Mouse (Mus musculus): ENCODE data around the gene Bnipl. TPM values are rescaled to one million over a fixed set of nuclear protein-coding genes. Genes with fewer than 3 reads are reported as not detected.

The Bnipl gene
- polyA plus RNA-seq, 1 experiment from 2014 or later = 0.38 TPM

DNA sequence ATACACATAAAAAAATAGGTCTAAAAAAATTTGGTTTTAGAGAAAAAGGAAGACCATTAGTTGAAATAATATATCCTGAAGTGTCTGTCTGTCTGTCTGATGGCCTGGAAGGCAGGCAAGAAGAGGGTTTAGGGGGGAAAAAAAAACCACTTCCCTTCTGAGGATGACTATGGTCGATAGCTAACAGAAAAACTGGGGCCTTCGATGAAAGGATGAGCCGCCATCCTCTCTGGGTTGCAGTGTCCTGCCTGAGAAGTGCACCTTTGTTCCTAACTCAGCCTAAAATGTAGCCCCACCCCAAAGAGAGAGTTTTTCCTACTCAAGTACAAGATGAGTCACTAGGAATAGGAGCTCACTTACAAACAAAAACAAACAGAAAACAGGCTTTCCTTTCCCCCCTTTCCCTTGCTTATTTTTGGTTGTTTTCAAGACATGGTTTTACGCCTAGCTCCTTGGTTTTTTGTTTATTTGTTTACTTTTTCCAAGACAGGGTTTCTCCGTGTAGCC, 25.5 kb upstream of the Bnipl start:
- H3K27me3 ChIP-seq = no peaks in the 10 kb centered on the region
- H3K9me3 ChIP-seq = no peaks in the 10 kb centered on the region
- 83% methylated on average over 5 of the region's 5 CpGs for WGBS
- H3K9ac ChIP-seq (replicated peaks) = no peak overlapping the region
- 0 out of 2 replicates have a peak, but pooled peaks cover 5% of the 10 kb centered on the region for H3K4me1 ChIP-seq
- no peak overlapping the region for H3K4me3 ChIP-seq
- ATAC-seq (ENCODE audit: low FRiP score, low read depth) = no peak
- H3K27ac ChIP-seq (replicated peaks) = no peak overlapping the region
- peaks cover 5% of the 10 kb centered on the region for H3K36me3 ChIP-seq
- H3K4me2 ChIP-seq (replicated peaks) = no peak overlapping the region

DNA sequence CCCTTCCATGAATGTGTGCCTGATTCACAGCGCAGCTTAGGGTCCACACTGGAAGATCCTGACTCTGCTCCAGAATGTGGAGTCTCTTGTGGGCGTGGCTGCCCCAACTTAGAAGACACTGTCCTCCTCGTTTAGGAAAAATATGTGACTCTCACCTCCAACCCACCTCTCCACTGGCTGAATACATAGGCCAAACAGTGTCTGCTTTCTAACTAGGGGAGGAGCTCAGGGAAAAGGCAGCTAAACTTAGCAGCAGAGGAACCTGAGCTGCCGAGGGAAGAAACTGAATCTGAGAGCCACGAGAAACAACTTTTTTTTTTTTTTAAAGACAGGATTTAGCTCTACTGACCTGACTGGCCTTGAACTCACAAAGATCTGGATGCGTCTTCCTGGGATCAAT, 24.2 kb upstream of the Bnipl start:
- Histone ChIP-seq H3K36me3 (peaks cover 5% of the 10 kb centered on the region), H3K4me2 (replicated peaks) (no peak overlapping the region), H3K27ac (replicated peaks) (no peak overlapping the region), H3K27me3 (no peaks in the 10 kb centered on the region), H3K9ac (replicated peaks) (no peak overlapping the region), H3K4me3 (no peak overlapping the region), H3K9me3 (no peaks in the 10 kb centered on the region), H3K4me1 (no peaks in the 10 kb centered on the region)
- 85% methylated on average over 6 of the region's 6 CpGs for WGBS
- no peak for ATAC-seq (ENCODE audit: low FRiP score, low read depth)

DNA sequence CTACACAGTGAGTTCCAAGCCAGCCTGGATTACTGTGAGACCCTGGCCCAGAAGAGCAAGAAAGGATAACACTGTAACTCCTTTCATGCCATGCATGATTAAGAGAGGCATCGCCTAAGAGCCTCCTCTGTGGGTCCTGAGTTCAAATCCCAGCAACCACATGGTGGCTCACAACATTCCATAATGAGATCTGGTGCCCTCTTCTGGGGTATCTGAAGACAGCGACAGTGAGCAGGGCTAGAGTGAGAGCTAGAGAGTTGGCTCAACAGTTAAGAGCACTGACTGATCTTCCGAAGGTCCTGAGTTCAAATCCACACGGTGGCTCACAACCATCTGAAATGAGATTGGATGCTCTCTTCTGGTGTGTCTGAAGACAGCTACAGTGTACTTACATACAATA, 23.5 kb upstream of the Bnipl start:
- H3K36me3 ChIP-seq = peaks cover 8% of the 10 kb centered on the region
- H3K4me1 ChIP-seq = no peaks in the 10 kb centered on the region
- no peak for ATAC-seq (ENCODE audit: low FRiP score, low read depth)
- no peak overlapping the region for H3K9ac ChIP-seq (replicated peaks)
- WGBS = 97% methylated on average over 4 of the region's 4 CpGs
- no peaks in the 10 kb centered on the region for H3K27me3 ChIP-seq
- H3K4me2 ChIP-seq (replicated peaks) = no peak overlapping the region
- H3K9me3 ChIP-seq = no peaks in the 10 kb centered on the region
- no peak overlapping the region for H3K4me3 ChIP-seq
- H3K27ac ChIP-seq (replicated peaks) = no peak overlapping the region

DNA sequence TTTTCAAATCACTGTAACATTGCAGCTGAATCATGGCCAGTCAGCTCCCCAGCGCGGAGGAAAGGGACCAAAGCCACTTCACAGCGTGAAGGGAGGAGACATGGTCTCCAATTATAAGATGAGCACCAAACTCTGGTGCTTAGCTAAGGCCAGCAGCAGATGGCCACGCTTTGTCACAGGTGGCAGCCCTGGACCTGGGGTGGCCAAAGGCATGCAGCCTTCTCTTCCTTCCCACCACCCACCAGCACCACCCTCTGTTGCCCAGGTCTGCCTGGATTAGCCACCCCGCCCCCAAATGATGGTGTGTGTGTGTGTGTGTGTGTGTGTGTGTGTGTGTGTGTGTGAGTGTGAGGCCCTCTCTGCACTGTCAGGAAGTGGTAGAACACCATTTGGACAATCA, 22.5 kb upstream of the Bnipl start:
- H3K27me3 ChIP-seq = no peaks in the 10 kb centered on the region
- H3K4me1 ChIP-seq = no peaks in the 10 kb centered on the region
- no peak overlapping the region for H3K4me2 ChIP-seq (replicated peaks)
- WGBS = 85% methylated on average over 5 of the region's 5 CpGs
- no peak overlapping the region for H3K27ac ChIP-seq (replicated peaks)
- no peak overlapping the region for H3K4me3 ChIP-seq
- H3K36me3 ChIP-seq = peaks cover 11% of the 10 kb centered on the region
- ATAC-seq (ENCODE audit: low FRiP score, low read depth) = no peak
- H3K9me3 ChIP-seq = no peaks in the 10 kb centered on the region
- no peak overlapping the region for H3K9ac ChIP-seq (replicated peaks)

DNA sequence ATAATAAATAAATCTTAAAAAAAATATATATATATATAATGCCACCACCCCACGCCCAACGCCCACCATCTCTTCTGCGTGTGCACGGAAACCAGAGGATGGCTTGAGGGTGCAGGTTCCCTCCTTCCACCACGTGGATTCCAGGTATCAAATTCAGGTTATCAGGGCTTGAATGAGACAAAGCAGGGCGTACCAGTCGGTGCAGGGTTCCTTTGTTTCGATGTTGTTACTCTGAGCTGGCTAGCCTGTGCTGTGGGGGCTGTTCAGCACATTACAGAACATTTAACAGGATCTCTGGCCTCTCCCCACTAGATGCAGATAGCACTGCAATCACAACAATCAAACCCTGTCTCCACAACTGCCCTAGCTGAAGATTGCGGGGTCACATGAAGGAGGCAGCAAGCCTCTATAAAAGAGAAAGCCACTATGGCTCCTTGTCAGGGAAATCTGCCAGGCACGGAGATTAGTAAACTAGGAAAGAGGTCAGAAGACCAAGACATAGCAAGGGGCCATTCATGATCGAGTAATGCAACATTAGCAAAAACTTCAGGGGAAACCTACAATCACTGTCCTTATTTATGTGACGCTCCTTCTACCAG, 19.9 kb upstream of the Bnipl start:
- Histone ChIP-seq H3K27me3 (no peaks in the 10 kb centered on the region), H3K4me3 (no peak overlapping the region), H3K4me2 (replicated peaks) (no peak overlapping the region), H3K27ac (replicated peaks) (no peak overlapping the region), H3K4me1 (no peaks in the 10 kb centered on the region), H3K36me3 (peaks cover 33% of the 10 kb centered on the region), H3K9ac (replicated peaks) (no peak overlapping the region), H3K9me3 (0 out of 2 replicates have a peak, but pooled peaks cover 3% of the 10 kb centered on the region)
- 89% methylated on average over 12 of the region's 12 CpGs for WGBS
- ATAC-seq (ENCODE audit: low FRiP score, low read depth) = no peak

DNA sequence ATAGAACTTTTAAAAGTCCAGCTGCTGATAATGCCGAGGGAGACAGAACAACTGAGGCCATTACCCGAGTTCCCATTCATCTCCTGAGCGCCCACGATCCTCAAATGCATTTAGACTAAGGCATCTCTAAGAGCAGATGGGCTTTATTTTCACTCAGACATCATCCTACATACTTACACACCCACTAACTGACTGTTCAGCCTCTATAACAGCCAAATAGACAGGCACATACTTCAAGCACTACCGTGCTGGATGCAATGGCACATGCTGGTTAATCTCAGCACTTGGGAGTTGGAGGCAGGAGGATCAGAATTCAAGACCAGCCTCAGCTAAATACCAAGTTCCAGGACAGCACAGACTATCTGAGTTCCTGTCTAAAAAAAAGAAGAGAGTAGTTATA, 18.8 kb upstream of the Bnipl start:
- 93% methylated on average over 5 of the region's 5 CpGs for WGBS
- no peak overlapping the region for H3K27ac ChIP-seq (replicated peaks)

DNA sequence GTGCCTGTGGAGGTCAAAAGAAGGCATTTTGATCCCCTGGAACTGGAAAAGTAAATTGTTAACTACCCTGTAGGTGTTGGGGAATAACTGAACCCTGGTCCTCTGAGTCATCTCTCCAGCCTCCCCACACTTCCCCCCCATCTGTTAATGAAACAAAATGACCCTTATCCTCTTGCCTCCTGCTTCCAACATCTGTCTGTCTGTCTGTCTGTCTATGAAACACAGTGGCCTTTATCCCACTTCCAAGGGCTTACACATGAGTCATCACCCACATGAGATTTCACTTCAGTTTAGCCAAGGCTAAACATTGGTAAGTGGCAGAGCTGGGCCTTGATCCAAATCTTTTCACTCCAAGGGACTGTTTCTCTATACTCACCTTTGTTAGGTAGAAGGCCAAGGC, 16.9 kb upstream of the Bnipl start:
- Histone ChIP-seq H3K36me3 (peaks cover 48% of the 10 kb centered on the region), H3K9ac (replicated peaks) (no peak overlapping the region)
- no peak for ATAC-seq (ENCODE audit: low FRiP score, low read depth)

More for the DNA sequence above, 18.8 kb upstream of the Bnipl start:
- H3K9ac ChIP-seq (replicated peaks) = no peak overlapping the region
- H3K4me1 ChIP-seq = no peaks in the 10 kb centered on the region
- ATAC-seq (ENCODE audit: low FRiP score, low read depth) = no peak
- H3K4me3 ChIP-seq = no peak overlapping the region
- peaks cover 37% of the 10 kb centered on the region for H3K36me3 ChIP-seq
- H3K27me3 ChIP-seq = no peaks in the 10 kb centered on the region
- H3K9me3 ChIP-seq = 0 out of 2 replicates have a peak, but pooled peaks cover 3% of the 10 kb centered on the region
- no peak overlapping the region for H3K4me2 ChIP-seq (replicated peaks)

DNA sequence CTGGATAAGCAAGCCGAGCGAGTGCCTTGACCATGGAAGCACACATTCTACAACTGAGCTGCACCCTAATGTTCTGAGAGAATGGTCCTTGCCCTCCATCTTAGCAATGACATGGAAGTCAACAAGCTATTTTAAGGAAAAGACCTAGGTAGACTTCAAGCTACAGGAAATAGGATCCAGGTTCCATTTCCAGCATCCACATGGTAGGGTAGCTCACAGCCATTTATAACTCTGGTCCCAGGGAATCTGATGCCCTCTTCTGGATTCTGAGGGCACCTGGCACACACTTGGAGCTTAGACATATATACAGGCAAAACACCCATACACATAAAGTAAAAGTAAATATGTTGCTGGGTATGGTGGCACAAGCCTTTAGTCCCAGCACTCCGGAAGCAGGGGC, 15.1 kb upstream of the Bnipl start:
- WGBS = 88% methylated on average over 3 of the region's 3 CpGs
- H3K4me1 ChIP-seq = no peaks in the 10 kb centered on the region
- H3K9me3 ChIP-seq = 0 out of 2 replicates have a peak, but pooled peaks cover 3% of the 10 kb centered on the region
- ATAC-seq (ENCODE audit: low FRiP score, low read depth) = no peak
- no peak overlapping the region for H3K4me2 ChIP-seq (replicated peaks)
- no peak overlapping the region for H3K4me3 ChIP-seq
- H3K27me3 ChIP-seq = no peaks in the 10 kb centered on the region
- no peak overlapping the region for H3K27ac ChIP-seq (replicated peaks)
- H3K36me3 ChIP-seq = peaks cover 64% of the 10 kb centered on the region
- H3K9ac ChIP-seq (replicated peaks) = no peak overlapping the region

More for the DNA sequence above, 16.9 kb upstream of the Bnipl start:
- H3K4me1 ChIP-seq = no peaks in the 10 kb centered on the region
- H3K4me3 ChIP-seq = no peak overlapping the region
- H3K27me3 ChIP-seq = no peaks in the 10 kb centered on the region
- H3K27ac ChIP-seq (replicated peaks) = no peak overlapping the region
- no peak overlapping the region for H3K4me2 ChIP-seq (replicated peaks)
- 0 out of 2 replicates have a peak, but pooled peaks cover 3% of the 10 kb centered on the region for H3K9me3 ChIP-seq

DNA sequence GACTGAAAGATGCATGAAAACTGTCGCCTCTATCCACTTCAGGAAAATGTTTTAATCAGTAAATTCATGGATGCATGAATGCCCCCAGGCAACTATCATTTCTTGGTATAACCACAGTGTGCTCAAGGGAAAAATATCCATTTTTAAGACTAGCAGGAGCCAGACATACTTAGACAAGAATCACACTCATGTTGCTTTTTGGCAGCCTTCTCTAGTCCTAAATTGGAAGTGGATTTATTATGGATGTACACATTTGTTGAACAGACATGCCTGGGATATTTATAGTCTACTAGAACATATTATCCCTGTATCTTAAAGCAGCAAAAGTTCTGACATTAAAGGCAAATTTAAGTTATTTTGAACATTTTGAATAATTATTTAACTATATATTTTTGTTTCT, 13.7 kb upstream of the Bnipl start:
- no peak overlapping the region for H3K9ac ChIP-seq (replicated peaks)
- no peak overlapping the region for H3K4me2 ChIP-seq (replicated peaks)
- H3K27me3 ChIP-seq = no peaks in the 10 kb centered on the region
- H3K9me3 ChIP-seq = 0 out of 2 replicates have a peak, but pooled peaks cover 3% of the 10 kb centered on the region
- no peak for ATAC-seq (ENCODE audit: low FRiP score, low read depth)
- H3K27ac ChIP-seq (replicated peaks) = no peak overlapping the region
- H3K4me1 ChIP-seq = no peaks in the 10 kb centered on the region
- no peak overlapping the region for H3K4me3 ChIP-seq
- peaks cover 72% of the 10 kb centered on the region for H3K36me3 ChIP-seq
- WGBS = 90% methylated on average over 1 of the region's 1 CpGs

DNA sequence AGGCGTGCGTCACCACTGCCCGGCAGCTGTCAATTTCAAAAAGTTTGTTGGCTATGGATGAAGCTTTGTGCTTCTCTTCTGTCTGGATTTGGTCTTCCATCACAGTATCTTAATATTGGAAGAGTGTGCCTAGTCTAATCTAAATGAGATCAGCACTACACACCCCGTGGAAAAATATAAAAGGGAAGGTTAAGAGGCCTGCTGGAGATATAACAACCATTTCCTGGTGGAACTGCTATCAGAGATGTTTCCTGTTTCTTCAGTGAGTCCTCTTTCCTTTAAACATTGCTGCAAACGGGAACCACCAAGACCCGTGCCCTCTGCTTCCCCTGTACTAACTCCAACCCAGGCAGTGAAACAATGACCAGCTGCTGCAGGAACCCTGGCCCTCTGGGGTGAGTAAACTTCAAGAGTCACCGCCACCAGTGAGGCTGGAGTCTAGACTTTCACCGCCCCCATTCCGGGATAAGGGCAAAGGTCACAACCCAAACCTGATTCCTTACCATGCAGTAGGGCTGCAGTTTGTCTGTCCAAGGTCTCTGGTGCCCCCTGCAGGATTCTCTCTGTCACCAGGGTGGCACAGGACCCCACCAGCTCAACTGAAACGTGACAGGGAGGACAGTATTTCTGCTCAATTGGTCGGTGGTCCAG, 12.2 kb upstream of the Bnipl start:
- H3K9ac ChIP-seq (replicated peaks) = no peak overlapping the region
- H3K4me2 ChIP-seq (replicated peaks) = no peak overlapping the region
- peaks cover 79% of the 10 kb centered on the region for H3K36me3 ChIP-seq
- no peak overlapping the region for H3K4me3 ChIP-seq
- WGBS = 51% methylated on average over 11 of the region's 11 CpGs
- H3K27me3 ChIP-seq = no peaks in the 10 kb centered on the region
- ATAC-seq (ENCODE audit: low FRiP score, low read depth) = no peak
- 0 out of 2 replicates have a peak, but pooled peaks cover 3% of the 10 kb centered on the region for H3K9me3 ChIP-seq
- no peak overlapping the region for H3K27ac ChIP-seq (replicated peaks)
- H3K4me1 ChIP-seq = no peaks in the 10 kb centered on the region

DNA sequence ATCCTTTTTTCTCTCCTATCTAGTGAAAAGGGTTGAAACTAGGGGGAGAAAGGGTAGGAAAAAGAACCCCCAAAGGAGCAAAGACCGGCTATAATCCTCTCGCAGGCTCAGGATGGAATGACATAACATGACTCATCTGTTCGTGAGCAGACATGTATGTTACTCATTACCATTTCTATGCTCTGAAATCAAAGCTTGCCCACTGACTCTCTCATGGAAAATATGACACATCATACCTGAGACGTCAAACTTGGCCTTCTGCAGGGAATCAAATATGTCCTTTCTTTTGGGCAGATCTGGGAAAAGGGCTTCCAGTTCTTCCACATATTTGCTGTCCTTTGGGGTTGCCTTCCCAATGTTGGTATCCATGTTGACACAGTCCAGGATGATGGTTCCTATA, 11.0 kb upstream of the Bnipl start:
- WGBS = 93% methylated on average over 4 of the region's 4 CpGs
- no peak overlapping the region for H3K4me2 ChIP-seq (replicated peaks)
- no peak for ATAC-seq (ENCODE audit: low FRiP score, low read depth)
- no peak overlapping the region for H3K4me3 ChIP-seq
- H3K9me3 ChIP-seq = 0 out of 2 replicates have a peak, but pooled peaks cover 3% of the 10 kb centered on the region
- H3K4me1 ChIP-seq = no peaks in the 10 kb centered on the region
- H3K27me3 ChIP-seq = no peaks in the 10 kb centered on the region
- no peak overlapping the region for H3K27ac ChIP-seq (replicated peaks)
- H3K36me3 ChIP-seq = peaks cover 78% of the 10 kb centered on the region
- no peak overlapping the region for H3K9ac ChIP-seq (replicated peaks)

DNA sequence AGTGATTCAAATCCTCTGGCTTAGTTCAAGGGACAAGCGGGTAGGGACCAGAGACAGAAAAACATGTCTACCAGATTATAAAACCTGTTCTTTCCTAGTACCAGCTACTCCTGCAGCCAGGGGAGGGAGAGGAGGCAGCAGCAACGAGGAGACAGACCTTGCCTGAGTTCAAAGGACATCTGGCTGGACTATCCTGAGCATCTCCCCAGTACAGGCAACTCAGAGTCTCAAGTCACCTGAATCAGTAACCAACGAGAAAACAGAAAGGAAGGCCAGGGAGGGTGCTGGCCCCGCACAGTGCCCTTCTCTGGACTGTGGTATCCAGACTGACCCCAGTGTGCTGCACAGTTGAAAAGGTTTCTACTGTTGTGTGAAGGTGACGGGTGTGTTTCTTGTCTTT, 5.9 kb upstream of the Bnipl start:
- no peak overlapping the region for H3K4me3 ChIP-seq
- WGBS = 90% methylated on average over 5 of the region's 5 CpGs
- no peak overlapping the region for H3K4me2 ChIP-seq (replicated peaks)
- H3K9me3 ChIP-seq = no peaks in the 10 kb centered on the region
- no peak overlapping the region for H3K27ac ChIP-seq (replicated peaks)
- H3K4me1 ChIP-seq = no peaks in the 10 kb centered on the region
- H3K36me3 ChIP-seq = peaks cover 86% of the 10 kb centered on the region
- ATAC-seq (ENCODE audit: low FRiP score, low read depth) = no peak
- H3K9ac ChIP-seq (replicated peaks) = no peak overlapping the region
- no peaks in the 10 kb centered on the region for H3K27me3 ChIP-seq

Data from midbrain, embryonic 12.5 days (tissue).